Mouse (Mus musculus) lung, postnatal 4 days (tissue): Measurements from ENCODE around the gene Ryr1.

Experiments
- DNase-seq, 2 experiments: peaks; one replicate each; pipeline ENCODE4 v3.0.0; 2021

Gene Ryr1

GRCm38 (mm10) chr7:29124970-29125369, at the start of gene Ryr1:
TSS of gene Ryr1 (minus strand) at chr7:29125179.
- DNase-seq: peak; percentile 68 to 72

- DNase-seq: no peak
Observed at GRCm38 (mm10) chr7:29172390-29173016, 47.5 kb upstream of the Ryr1 start.

- no peak for DNase-seq
Observed at GRCm38 (mm10) chr7:29171562-29172097, 46.7 kb upstream of the Ryr1 start.

DNA sequence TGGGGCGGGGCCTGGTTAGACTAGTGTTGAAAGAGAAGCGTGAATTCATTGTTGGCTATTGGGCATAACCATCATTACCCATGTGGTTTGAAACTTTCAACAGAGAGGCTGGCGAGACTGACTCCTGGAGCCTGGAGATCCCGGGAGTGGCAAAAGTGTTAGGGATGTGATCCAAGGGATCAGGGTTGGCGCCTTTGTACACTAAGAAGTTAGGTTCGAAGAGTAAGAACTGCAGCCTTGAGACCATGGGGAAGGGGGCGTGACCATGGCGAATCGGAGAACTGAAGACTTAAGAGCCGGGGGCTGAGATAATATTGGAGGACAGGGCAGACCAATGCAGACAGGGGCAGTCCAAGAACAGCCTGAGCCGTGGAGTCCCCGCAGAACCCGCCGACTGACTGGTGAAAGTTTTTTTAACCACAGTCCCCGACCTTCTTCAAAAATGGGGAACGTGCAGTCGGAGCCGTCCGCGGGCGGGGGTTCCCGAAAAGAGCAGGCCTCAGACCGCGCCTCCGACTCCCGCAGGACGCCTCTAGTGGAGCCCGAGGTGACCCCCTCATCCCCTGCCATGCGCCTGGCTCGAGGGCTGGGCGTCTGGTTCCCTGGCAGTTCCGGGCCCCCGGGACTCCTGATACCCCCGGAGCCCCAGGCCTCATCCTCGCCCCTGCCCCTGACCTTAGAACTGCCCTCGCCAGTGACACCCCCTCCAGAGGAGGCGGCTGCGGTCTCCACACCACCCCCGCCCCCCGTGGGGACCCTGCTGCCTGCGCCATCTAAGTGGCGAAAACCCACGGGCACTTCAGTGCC, 46.0 kb upstream of the Ryr1 start:
- DNase-seq: peak in 1 of 2 experiments; percentile 38

GRCm38 (mm10) chr7:29170066-29170754, 45.2 kb upstream of the Ryr1 start, which contains the start of the genes Ggn and Spred3:
TSS of gene Ggn (plus strand) at chr7:29170210.
TSS of gene Spred3 (minus strand) at chr7:29170411.
- peak; percentile 81 to 88 for DNase-seq

DNA sequence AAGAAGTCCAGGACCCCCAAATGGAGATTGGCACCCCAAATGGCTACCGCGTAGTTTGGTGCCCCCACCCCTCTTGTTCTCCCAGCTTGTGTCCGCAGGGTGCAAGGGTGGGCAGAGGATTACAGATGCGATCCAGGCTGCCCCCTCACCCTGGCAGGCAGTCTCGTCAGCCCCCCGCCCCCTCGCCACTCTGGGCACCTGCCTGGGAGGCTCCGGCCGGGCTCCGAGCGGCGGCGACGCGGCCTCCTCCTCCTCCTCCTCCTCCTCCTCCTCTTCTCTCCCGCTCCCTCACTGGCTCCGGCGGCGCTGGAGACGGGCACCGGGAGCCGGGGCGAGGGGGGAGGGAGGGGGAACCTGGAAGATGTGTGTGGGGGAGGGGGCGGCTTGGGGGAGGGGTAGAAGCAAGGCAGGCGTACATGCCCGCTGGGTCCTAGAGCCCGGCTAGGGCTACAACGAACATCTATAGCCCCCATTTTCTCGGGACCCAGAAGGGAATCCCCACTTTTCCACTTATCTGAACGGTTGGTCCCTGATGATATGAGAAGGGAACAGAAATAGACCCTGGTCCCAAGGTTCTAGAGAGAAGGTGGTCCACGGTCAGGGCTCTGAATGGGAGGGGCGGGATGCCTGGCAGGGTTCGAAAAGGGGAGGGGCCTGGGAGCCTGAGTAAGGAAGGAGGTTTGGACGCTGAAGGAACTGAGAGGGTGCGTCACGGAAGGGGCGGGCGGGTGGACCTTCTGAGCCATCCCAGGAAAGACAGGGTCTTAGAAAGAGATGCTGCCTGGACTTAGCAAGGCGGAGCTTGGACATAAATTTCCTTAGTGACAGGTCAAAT, 44.5 kb upstream of the Ryr1 start:
- DNase-seq: peak; percentile 70 to 79

GRCm38 (mm10) chr7:29168791-29169230, 43.8 kb upstream of the Ryr1 start:
- DNase-seq: no peak

DNA sequence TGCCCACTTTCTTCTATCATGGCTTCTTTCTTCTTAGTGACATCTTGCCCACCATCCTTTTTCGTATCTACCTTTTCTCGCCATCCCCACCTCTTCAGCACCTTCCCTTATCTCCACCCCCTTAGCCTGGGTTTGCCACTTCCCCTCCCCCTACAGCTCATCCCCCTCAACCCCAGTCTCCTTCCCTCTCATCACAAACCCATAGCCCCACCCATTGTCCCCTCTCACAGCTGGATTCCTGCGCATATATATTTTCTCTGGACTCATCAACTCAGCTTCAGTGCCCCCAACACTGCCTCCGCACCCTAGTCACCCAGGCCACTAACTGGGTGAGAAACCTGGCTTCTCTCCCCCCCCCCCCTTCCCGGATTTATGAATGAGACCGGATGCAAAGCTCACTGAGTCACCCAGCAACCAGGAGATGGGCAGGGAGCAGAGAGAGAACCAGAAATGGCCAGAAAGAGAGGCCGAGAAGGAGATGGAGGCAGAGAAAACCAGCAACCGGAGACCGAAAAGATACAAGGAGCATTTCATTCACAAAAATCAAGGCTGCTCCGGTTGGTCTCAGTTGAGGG, 43.2 kb upstream of the Ryr1 start:
- no peak for DNase-seq

DNA sequence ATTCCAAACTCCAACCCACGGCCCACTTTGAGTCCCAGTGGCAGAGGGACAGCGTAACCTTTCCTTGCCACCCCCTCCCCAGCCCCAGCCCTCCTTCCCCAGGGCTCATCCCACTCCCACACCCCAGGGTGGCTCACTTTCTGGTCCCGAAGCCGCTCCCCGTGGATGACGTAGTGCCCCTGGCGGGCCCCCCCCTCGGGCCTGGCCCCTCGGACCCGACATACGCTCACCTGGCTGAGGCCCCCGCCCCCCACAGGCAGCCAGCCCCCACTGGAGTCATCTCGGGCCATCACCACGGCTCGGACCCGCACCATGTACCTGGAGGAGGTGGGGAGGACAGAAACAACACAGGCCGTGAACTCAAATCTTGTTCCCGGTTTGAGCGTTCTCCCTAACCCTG, 42.7 kb upstream of the Ryr1 start:
- no peak for DNase-seq

DNA sequence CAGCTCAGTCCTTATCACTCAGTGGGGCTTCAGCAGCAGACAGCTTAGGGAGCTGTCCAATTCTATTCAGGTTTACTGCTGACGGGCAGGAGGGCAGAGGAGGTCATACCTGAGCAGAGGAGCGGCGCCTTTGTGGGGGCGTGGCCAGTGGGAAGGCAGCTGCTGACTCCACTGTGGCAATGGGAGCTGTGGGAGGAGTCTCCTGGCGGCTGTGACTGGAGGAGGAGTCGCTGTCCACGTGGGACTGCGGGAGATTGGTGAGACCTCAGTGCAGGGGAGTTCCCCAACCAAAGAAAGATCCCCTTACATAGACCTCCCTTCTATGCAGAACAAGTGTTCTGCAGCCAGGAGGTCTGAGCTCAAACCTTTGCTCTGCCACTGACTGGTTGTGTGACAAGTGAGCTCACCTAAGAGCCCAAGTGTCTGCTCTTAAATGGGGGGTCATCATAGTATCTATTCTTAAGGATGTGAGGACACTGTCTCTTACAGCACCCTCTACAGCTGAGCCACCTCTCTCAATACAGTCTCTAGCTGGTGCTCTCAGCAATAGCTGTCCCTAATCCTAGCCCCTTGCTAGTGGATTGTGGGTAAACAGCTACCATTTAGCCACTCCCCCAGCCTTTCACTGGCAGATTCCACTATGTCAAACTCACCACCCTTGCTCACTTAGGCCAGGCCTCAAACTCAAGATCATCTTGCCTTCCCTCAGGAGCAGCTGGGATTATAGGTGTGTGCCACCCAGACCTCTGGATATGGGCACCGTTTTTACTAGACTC, 38.0 kb upstream of the Ryr1 start:
- DNase-seq: peak; percentile 77 to 89

DNA sequence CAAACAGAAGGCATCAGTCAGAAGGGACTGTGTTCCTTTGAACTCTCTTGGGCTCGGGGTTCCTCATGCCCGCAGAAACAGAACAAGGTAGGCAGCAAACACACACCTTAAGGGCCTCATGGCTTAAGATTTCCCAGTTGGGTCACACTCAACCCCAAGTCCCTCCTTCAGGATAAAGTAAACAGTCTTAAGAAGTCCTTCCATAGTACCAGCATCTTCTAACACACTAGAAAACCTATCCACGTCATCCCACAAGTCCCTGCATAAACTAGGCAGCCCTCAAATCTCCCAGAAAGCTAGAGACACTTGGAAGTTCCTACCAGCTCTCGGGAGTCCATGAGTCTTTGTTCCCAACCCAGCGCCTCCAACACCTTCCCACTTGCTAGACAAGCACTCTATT, 37.3 kb upstream of the Ryr1 start:
- DNase-seq: no peak

DNA sequence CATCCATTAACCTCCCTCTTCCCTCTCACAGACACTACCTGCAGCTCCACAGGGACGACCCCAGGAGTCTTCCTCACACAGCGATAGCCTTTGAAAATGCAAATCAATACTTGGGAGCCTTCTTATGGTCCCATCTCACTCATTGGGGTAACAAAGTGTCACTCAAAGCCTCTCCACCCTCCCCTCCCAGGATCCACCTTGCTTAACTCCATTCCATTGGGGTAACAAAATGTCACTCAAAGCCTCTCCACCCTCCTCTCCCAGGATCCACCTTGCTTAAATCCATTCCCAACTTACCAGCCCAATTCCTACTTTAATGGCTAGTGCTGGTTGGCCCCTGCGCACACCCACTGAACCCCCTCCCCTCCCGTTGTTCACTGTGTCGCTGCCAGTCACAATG, 33.3 kb upstream of the Ryr1 start:
- no peak for DNase-seq

GRCm38 (mm10) chr7:29155838-29156782, 31.1 kb upstream of the Ryr1 start, which contains the start of gene Fam98c:
TSS of gene Fam98c (minus strand) at chr7:29156234.
- peak; percentile 90 for DNase-seq

DNA sequence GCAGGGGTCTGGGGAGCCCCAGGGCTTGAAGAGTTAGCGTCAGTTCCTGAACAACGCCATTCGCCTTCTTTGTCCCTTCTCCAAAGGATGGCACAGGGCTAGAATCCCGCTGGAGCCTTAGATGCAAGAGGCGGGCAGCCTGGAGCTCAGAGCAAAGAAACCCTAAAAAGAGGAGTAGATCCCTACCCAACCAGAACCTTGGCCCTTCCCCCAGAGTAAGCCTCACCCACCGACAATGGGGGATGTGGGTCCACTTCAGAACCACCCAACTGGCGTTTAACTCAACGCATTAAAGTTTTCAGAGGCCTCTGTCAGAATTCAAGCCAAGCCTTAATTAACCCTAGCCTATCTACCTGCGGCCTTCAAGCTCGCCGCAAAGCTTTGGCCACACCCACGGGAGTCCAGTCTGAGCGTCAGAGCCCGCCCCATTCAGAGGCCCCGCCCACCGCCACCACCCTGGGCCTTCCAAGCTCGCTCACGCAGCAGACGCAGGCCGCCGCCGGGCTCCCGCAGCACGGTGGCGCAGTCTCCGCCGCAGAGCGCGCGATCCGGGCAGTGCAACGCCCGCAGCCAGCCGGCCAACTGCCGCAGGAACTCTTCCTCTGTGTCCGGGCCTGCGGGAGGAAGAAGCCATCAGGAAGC, 30.3 kb upstream of the Ryr1 start:
- peak; percentile 92 for DNase-seq

DNA sequence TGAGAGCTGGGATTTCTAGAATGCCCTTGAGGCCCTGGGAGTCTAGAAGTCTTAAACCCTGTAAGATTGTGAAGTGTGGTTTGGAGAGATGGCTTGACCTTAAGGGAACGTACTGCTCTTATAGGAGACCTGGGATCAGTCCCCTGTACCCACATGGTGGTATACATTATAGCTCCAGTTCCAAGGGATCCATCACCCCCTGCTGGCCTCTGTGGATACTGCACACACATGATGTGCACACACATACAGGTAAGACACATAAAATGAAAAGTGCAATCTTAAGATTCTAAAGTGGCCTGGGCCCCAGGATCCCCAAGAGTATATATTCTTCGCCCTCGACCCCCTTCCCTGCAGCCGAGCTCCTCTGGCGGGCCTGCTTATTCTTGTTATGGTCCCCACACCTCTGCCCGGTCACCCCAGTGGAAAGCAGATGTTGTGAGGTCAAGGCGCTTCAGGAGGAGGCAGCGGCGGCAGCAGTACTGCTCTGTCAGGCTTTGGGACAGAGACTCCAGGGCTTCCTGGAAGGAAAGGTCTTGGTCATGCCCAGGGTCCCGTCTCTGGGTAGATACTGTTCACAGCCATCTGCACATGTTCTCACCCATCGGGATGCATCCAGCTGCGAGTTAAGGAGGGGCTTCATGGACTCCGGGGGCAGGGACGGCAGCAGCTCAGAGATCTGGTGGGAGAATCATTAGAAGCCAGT, 29.2 kb upstream of the Ryr1 start:
- no peak for DNase-seq

DNA sequence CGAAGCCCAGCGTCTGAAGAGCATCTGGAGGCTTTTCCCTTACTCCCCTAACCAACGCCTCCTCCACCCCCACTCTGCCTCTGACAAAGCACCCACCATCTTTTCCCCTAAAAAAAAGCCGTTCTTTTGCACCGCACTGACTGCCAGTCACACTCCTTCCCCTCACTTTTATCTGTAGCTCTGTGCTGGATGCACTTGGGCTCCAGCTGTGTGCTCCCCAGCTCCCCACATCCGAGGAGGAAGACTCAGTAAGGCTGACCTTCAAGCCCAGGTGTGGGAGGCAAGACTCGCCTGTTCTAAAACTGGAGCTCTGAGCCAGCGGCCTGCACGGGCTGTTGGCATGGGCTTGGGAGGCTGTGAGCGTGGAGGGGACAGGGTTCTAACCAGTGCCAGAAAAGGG, 26.5 kb upstream of the Ryr1 start:
- DNase-seq: no peak

DNA sequence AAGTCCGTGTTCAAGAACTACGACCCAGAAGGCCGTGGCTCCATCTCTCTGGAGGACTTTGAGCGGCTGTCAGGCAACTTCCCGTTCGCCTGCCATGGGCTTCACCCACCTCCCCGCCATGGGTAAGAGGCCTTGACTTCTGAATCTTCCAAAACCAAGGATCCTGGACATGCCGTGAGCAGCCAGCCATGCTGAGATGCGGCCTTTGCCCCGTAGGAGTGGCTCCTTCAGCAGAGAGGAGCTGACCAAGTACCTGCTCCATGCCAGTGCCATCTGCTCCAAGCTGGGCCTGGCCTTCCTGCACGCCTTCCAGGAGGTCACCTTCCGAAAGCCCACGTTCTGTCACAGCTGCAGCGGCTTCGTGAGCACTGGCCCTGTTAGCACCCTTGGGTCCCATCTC, 23.8 kb upstream of the Ryr1 start:
- DNase-seq: no peak

- DNase-seq: no peak
Observed at GRCm38 (mm10) chr7:29146625-29147367, 21.8 kb upstream of the Ryr1 start.
